Mouse (Mus musculus) intestine, embryonic 16.5 days (tissue): ENCODE results near the gene Mmel1. TPM values are rescaled to one million over a fixed set of nuclear protein-coding genes. Genes with fewer than 3 reads are reported as not detected.

Experiments used
- ATAC-seq: fragments of 200-750 bp; cut with Nextera tagmentation; 2 replicates; pipeline ENCODE4 v1.8.0; 2017; ENCODE audit warnings: moderate TSS enrichment, moderate library complexity
- H3K27ac ChIP-seq: fragments of 300-500 bp; sonication (generic); 2 replicates; pipeline ENCODE4 v1.5.1; 2014; ENCODE audit warnings: mild to moderate bottlenecking, low read length
- H3K27me3 ChIP-seq: fragments of 300-500 bp; sonication (generic); replicated peaks from 2 replicates; pipeline ENCODE4 v1.6.1; 2014; ENCODE audit warnings: low read length, control low read depth, mixed read lengths; ENCODE audit not compliant: control insufficient read depth, insufficient read depth
- H3K36me3 ChIP-seq: fragments of 300-500 bp; sonication (generic); 2 replicates; pipeline ENCODE4 v1.6.1; 2014; ENCODE audit warnings: low read length, control low read depth; ENCODE audit not compliant: control insufficient read depth, insufficient read depth
- H3K4me1 ChIP-seq: fragments of 300-500 bp; sonication (generic); 2 replicates; pipeline ENCODE4 v1.6.1; 2014; ENCODE audit warnings: low read length, control low read depth, mixed read lengths; ENCODE audit not compliant: control insufficient read depth, insufficient read depth
- H3K4me2 ChIP-seq: fragments of 300-500 bp; sonication (generic); 2 replicates; pipeline ENCODE4 v1.6.1; 2014; ENCODE audit warnings: low read depth, low read length, control low read depth
- H3K4me3 ChIP-seq: fragments of 300-500 bp; sonication (generic); 2 replicates; pipeline ENCODE4 v1.5.1; 2014; ENCODE audit warnings: mild to moderate bottlenecking, low read length
- H3K9ac ChIP-seq: fragments of 300-500 bp; sonication (generic); 2 replicates; pipeline ENCODE4 v1.6.1; 2014; ENCODE audit warnings: low read depth, low read length
- H3K9me3 ChIP-seq: fragments of 300-500 bp; sonication (generic); 2 replicates; pipeline ENCODE4 v1.6.1; 2016; ENCODE audit warnings: low read length, control low read depth; ENCODE audit not compliant: control insufficient read depth
- WGBS: fragments of 180-500 bp; shearing (Covaris S2); extraction: QIAGEN DNeasy Blood & Tissue Kit; methylation state at CpG from one replicate; pipeline ENCODE4 v1.1.7; 2014; 5-methylcytosine and 5-hydroxymethylcytosine counted together
- polyA plus RNA-seq: library from polyadenylated mRNA; unstranded; fragments of >200 nt; fragmentation: Nextera tagmentation; extraction: Ambion mirVana; gene quantifications from 2 replicates; pipeline ENCODE4 v1.2.1, GENCODE M21; 2015

Gene Mmel1
- polyA plus RNA-seq, 1 experiment from 2014 or later, result 0.10 TPM

GRCm38 (mm10) chr4:154861967-154862366 lies 7.4 kb upstream of the Mmel1 start:
- no peak for ATAC-seq
- H3K4me3 ChIP-seq, result no peak overlapping the region

GRCm38 (mm10) chr4:154863436-154863935 lies 5.9 kb upstream of the Mmel1 start:
- Histone ChIP-seq H3K4me1 (peaks cover 4% of the 10 kb centered on the region; the same call in 1 of the 2 replicates), H3K27ac (0 out of 2 replicates have a peak overlapping the region, but pooled peaks have one; percentile 7), H3K9ac (no peak overlapping the region), H3K9me3 (no peaks in the 10 kb centered on the region), H3K4me2 (no peak overlapping the region), H3K36me3 (no peaks in the 10 kb centered on the region), H3K4me3 (no peak overlapping the region), H3K27me3 (peaks cover under 1% of the 10 kb centered on the region; the same call in 1 of the 2 replicates)
- ATAC-seq, result 0 out of 2 replicates have a peak, but pooled peaks have one; percentile 3
- WGBS, result 80% methylated on average over 3 of the region's 3 CpGs

More at GRCm38 (mm10) chr4:154861967-154862366, 7.4 kb upstream of the Mmel1 start:
- H3K4me2 ChIP-seq, result no peak overlapping the region
- peaks cover 4% of the 10 kb centered on the region; the same call in 1 of the 2 replicates for H3K4me1 ChIP-seq
- H3K9me3 ChIP-seq, result no peaks in the 10 kb centered on the region
- no peak overlapping the region for H3K27ac ChIP-seq
- peaks cover 3% of the 10 kb centered on the region for H3K27me3 ChIP-seq
- H3K36me3 ChIP-seq, result no peaks in the 10 kb centered on the region
- H3K9ac ChIP-seq, result no peak overlapping the region
- WGBS, result 74% methylated on average over 5 of the region's 5 CpGs

- H3K27me3 ChIP-seq, result no peaks in the 10 kb centered on the region
- H3K9me3 ChIP-seq, result no peaks in the 10 kb centered on the region
- ATAC-seq, result peak; percentile 96
- H3K4me3 ChIP-seq, result peak overlapping the region; percentile 51
- peak overlapping the region; percentile 26 for H3K27ac ChIP-seq
- peaks cover 4% of the 10 kb centered on the region; the same call in 1 of the 2 replicates for H3K4me1 ChIP-seq
- H3K9ac ChIP-seq, result peak overlapping the region; percentile 57
- peak overlapping the region; percentile 60 for H3K4me2 ChIP-seq
- WGBS, result 1% methylated on average over 18 of the region's 18 CpGs
- H3K36me3 ChIP-seq, result no peaks in the 10 kb centered on the region
These were observed 5.1 kb upstream of the Mmel1 start for GRCm38 (mm10) chr4:154864271-154864771.

GRCm38 (mm10) chr4:154864961-154865760 lies 4.2 kb upstream of the Mmel1 start:
- no peak for ATAC-seq
- Histone ChIP-seq H3K4me3 (no peak overlapping the region; the same call in 1 of the 2 replicates), H3K27ac (no peak overlapping the region)

GRCm38 (mm10) chr4:154866391-154866790 lies 3.0 kb upstream of the Mmel1 start:
- no peak overlapping the region for H3K27ac ChIP-seq
- no peak for ATAC-seq
- WGBS, result 88% methylated on average over 5 of the region's 5 CpGs

More at GRCm38 (mm10) chr4:154864961-154865760, 4.2 kb upstream of the Mmel1 start:
- Histone ChIP-seq H3K36me3 (no peaks in the 10 kb centered on the region), H3K4me1 (peaks cover 4% of the 10 kb centered on the region; the same call in 1 of the 2 replicates), H3K9ac (peak overlapping the region; percentile 57), H3K27me3 (no peaks in the 10 kb centered on the region), H3K9me3 (no peaks in the 10 kb centered on the region), H3K4me2 (peak overlapping the region; percentile 60)
- 81% methylated on average over 18 of the region's 18 CpGs for WGBS

GRCm38 (mm10) chr4:154867257-154867656 lies 2.1 kb upstream of the Mmel1 start:
- 80% methylated on average over 6 of the region's 6 CpGs for WGBS
- no peaks in the 10 kb centered on the region for H3K9me3 ChIP-seq
- H3K4me1 ChIP-seq, result peaks cover 4% of the 10 kb centered on the region; the same call in 1 of the 2 replicates
- H3K27ac ChIP-seq, result no peak overlapping the region
- 0 out of 2 replicates have a peak, but pooled peaks cover 2% of the 10 kb centered on the region for H3K27me3 ChIP-seq
- no peak overlapping the region for H3K9ac ChIP-seq
- no peaks in the 10 kb centered on the region for H3K36me3 ChIP-seq
- no peak for ATAC-seq
- no peak overlapping the region for H3K4me3 ChIP-seq
- H3K4me2 ChIP-seq, result no peak overlapping the region

More at GRCm38 (mm10) chr4:154866391-154866790, 3.0 kb upstream of the Mmel1 start:
- Histone ChIP-seq H3K4me1 (peaks cover 4% of the 10 kb centered on the region; the same call in 1 of the 2 replicates), H3K4me2 (no peak overlapping the region), H3K27me3 (no peaks in the 10 kb centered on the region), H3K4me3 (no peak overlapping the region), H3K9ac (no peak overlapping the region), H3K9me3 (no peaks in the 10 kb centered on the region), H3K36me3 (no peaks in the 10 kb centered on the region)

- 78% methylated on average over 4 of the region's 4 CpGs for WGBS
- no peak for ATAC-seq
- Histone ChIP-seq H3K27me3 (0 out of 2 replicates have a peak, but pooled peaks cover 2% of the 10 kb centered on the region), H3K4me2 (no peak overlapping the region), H3K9me3 (no peaks in the 10 kb centered on the region), H3K4me3 (no peak overlapping the region), H3K27ac (no peak overlapping the region), H3K9ac (no peak overlapping the region), H3K36me3 (no peaks in the 10 kb centered on the region), H3K4me1 (no peaks in the 10 kb centered on the region)
These were observed 1.3 kb downstream of the Mmel1 start for GRCm38 (mm10) chr4:154870721-154871120.

GRCm38 (mm10) chr4:154871757-154872251 lies 2.4 kb downstream of the Mmel1 start:
- no peak overlapping the region for H3K4me2 ChIP-seq
- peaks cover 5% of the 10 kb centered on the region; the same call in 1 of the 2 replicates for H3K27me3 ChIP-seq
- H3K27ac ChIP-seq, result no peak overlapping the region
- H3K9me3 ChIP-seq, result no peaks in the 10 kb centered on the region
- H3K9ac ChIP-seq, result peak overlapping the region; percentile 46; the same call in 1 of the 2 replicates
- WGBS, result 2% methylated on average over 13 of the region's 13 CpGs
- no peak for ATAC-seq
- no peaks in the 10 kb centered on the region for H3K4me1 ChIP-seq
- H3K36me3 ChIP-seq, result no peaks in the 10 kb centered on the region
- no peak overlapping the region for H3K4me3 ChIP-seq

GRCm38 (mm10) chr4:154873186-154873585 lies 3.8 kb downstream of the Mmel1 start:
- Histone ChIP-seq H3K4me1 (no peaks in the 10 kb centered on the region), H3K4me2 (no peak overlapping the region), H3K9me3 (no peaks in the 10 kb centered on the region), H3K4me3 (no peak overlapping the region), H3K27ac (no peak overlapping the region), H3K27me3 (peaks cover 5% of the 10 kb centered on the region; the same call in 1 of the 2 replicates), H3K36me3 (no peaks in the 10 kb centered on the region), H3K9ac (no peak overlapping the region)
- no peak for ATAC-seq
- 69% methylated on average over 6 of the region's 6 CpGs for WGBS
